Mouse (Mus musculus) liver, adult 2 months (tissue): ENCODE results near the gene Ntn1.

Experiments used
- CTCF ChIP-seq: fragments of 200-500 bp; IDR thresholded peaks from 2 replicates; pipeline ENCODE4 v1.5.1; 2011; ENCODE audit warnings: low read depth, low read length, control low read depth
- POLR2A ChIP-seq: fragments of 200-500 bp; IDR thresholded peaks from 2 replicates; pipeline ENCODE4 v1.6.1; 2011; ENCODE audit warnings: low read length, control low read depth; ENCODE audit not compliant: insufficient read depth; ENCODE audit errors: extremely low read depth

DNA sequence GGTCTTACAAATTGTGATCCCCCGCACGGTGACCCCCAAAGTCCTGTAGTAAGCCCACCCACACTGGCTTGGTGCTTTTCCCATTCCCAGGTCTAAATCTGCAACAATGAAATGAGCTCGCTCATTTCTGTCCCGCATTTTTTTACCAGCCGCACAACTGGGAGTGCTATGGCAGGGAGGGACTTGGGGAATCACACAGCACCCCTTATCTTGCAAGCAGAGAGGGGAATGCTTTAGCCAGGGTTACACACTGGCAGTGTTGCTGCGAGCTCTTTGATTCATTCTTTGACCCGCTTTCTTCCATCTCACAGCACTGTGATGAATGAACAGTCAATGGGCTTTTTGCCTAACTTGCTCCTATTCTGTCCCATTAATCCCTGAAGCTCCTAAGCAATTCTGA lies 98.3 kb downstream of the Ntn1 start:
- TF ChIP-seq POLR2A: no peak
- no peak for TF ChIP-seq CTCF
